ENCODE assay signal across 17 mouse cellular contexts in the genomic region with DNA sequence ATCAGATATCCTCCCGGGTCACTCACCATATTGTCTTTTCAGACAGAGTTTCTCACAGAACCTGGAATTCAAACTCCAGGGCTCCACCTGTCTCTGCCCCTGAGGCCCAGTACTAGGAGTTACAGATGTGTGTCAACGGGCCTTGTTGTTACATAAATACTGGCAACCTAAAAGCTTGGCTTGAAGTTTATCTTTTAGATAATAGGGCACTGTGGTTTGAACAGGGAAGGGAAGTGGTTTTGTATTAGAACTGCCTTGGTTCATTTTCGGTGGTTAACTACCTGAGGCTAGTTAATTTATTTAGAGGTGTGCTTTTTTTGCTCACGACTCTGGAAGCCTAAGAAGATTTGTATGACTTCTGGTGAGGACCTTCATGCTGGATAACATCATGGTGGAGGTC. TPM values are rescaled to one million over a fixed set of nuclear protein-coding genes. Genes with fewer than 3 reads are reported as not detected.
DNase-seq lines count a peak whose midpoint lies in the region; ATAC-seq and TF ChIP-seq lines count a peak whose summit lies in the region.
"Had no signal": no experiment of that assay in that cellular context is flagged by ENCODE, and none has a peak within 500 bp of the region (broad histone marks: within the 10 kb centered on the region; RNA-seq: fewer than 3 reads in every experiment).

No protein-coding gene starts in this region.

- H3K4me1 ChIP-seq in heart, adult 2 months (ENCODE audit: control insufficient read depth, insufficient read depth, low read length): peaks cover 6% of the 10 kb centered on the region; the same call in 1 of the 2 replicates
- peaks cover 19% of the 10 kb centered on the region for H3K4me1 ChIP-seq in kidney, embryonic 14.5 days (ENCODE audit: control insufficient read depth, insufficient read depth, low read length)
- no peaks in the 10 kb centered on the region for H3K4me1 ChIP-seq in thymus, adult 2 months (replicated peaks; ENCODE audit: control insufficient read depth, insufficient read depth, low read length)

- no peaks in the 10 kb centered on the region for H3K79me2 ChIP-seq in heart, adult 2 months (replicated peaks; ENCODE audit: control insufficient read depth, insufficient read depth, low read length)
- H3K79me2 ChIP-seq in macrophage (ENCODE audit: inconsistent target): no peaks in the 10 kb centered on the region

- no peak for TF ChIP-seq EP300 in heart, adult 2 months (IDR thresholded peaks at IDR 0.05; ENCODE audit: insufficient read depth, low read depth, low read length)

- no peak overlapping the region for H3K9ac ChIP-seq in heart, adult 2 months (ENCODE audit: low read depth, low read length)
- H3K9ac ChIP-seq in kidney, embryonic 14.5 days (ENCODE audit: low read depth, low read length): no peak overlapping the region
- H3K9ac ChIP-seq: forebrain, postnatal 0 days had no signal

- H3K27ac ChIP-seq in heart, adult 2 months: peak overlapping the region; percentile 63
- peak overlapping the region; percentile 55; the same call in 1 of the 2 replicates for H3K27ac ChIP-seq in kidney, embryonic 14.5 days (ENCODE audit: low read depth, low read length)
- peak overlapping the region; percentile 80 for H3K27ac ChIP-seq in macrophage
- H3K27ac ChIP-seq in thymus, adult 2 months (ENCODE audit: control insufficient read depth, insufficient read depth, low read length): no peak overlapping the region
- H3K27ac ChIP-seq: layer of hippocampus, adult 2 months had no signal

- intact Hi-C loops in heart, adult 2 months (cut with DNase I): no loop called here

- no peak for ATAC-seq in kidney, embryonic 14.5 days (ENCODE audit: low FRiP score, low TSS enrichment)
- ATAC-seq: forebrain, postnatal 0 days had no signal

- no peak overlapping the region for H3K4me3 ChIP-seq in heart, adult 2 months
- no peak overlapping the region for H3K4me3 ChIP-seq in kidney, embryonic 14.5 days (ENCODE audit: low read length)
- no peak overlapping the region for H3K4me3 ChIP-seq in macrophage (ENCODE audit: inconsistent target)
- no peak overlapping the region for H3K4me3 ChIP-seq in thymus, adult 2 months (ENCODE audit: control insufficient read depth, insufficient read depth, low read length)
- H3K4me3 ChIP-seq: layer of hippocampus, adult 2 months had no signal

- no peak for TF ChIP-seq POLR2A in heart, adult 2 months (IDR thresholded peaks at IDR 0.05; ENCODE audit: insufficient read depth, low read depth, low read length)
- no peak for TF ChIP-seq POLR2A in thymus, adult 2 months (IDR thresholded peaks at IDR 0.05; ENCODE audit: control insufficient read depth, extremely low read depth, insufficient read depth, low read length, poor library complexity)

- no peak for TF ChIP-seq CTCF in heart, adult 2 months (IDR thresholded peaks at IDR 0.05)
- TF ChIP-seq CTCF in thymus, adult 2 months (IDR thresholded peaks at IDR 0.05; ENCODE audit: borderline replicate concordance, control insufficient read depth, extremely low read depth, insufficient read depth, low read length, poor library complexity): no peak

- whole genome bisulfite sequencing in heart, adult 2 months: 24% methylated on average over 4 of the region's 4 CpGs
- 51% methylated on average over 4 of the region's 4 CpGs for WGBS in kidney, embryonic 14.5 days
- 13% methylated on average over 4 of the region's 4 CpGs for WGBS in macrophage (ENCODE audit: missing documents)
- WGBS in thymus, adult 2 months: 2% methylated on average over 4 of the region's 4 CpGs

- no peaks in the 10 kb centered on the region for H3K9me3 ChIP-seq in kidney, embryonic 14.5 days (ENCODE audit: control insufficient read depth, low read length)

- DNase-seq in heart, adult 2 months: no peak
- no peak for DNase-seq in heart, adult 18-20 months
- no peak for DNase-seq in kidney, postnatal 14 days
- DNase-seq in MEL-GATA-1-ER (ENCODE audit: extremely low read depth, low read depth): peak; percentile 11
- no peak for DNase-seq in thymus, adult 2 months
- no peak for DNase-seq in left cerebral cortex, adult 11 months (ENCODE audit: low spot score)
- DNase-seq: cerebellum, adult 11 months; forebrain, postnatal 0 days; gastrocnemius, postnatal 36 days had no signal

- H3K27me3 ChIP-seq in heart, adult 2 months (ENCODE audit: control insufficient read depth, insufficient read depth, low read length): no peaks in the 10 kb centered on the region
- H3K27me3 ChIP-seq in kidney, embryonic 14.5 days (ENCODE audit: control insufficient read depth, insufficient read depth, low read length): no peaks in the 10 kb centered on the region
- no peaks in the 10 kb centered on the region; the same call in 1 of the 2 replicates for H3K27me3 ChIP-seq in thymus, adult 2 months (ENCODE audit: control insufficient read depth, insufficient read depth, low read length)

- no peak overlapping the region; the same call in 1 of the 2 replicates for H3K4me2 ChIP-seq in kidney, embryonic 14.5 days (replicated peaks; ENCODE audit: low read depth, low read length)

- peaks cover 6% of the 10 kb centered on the region for H3K36me3 ChIP-seq in heart, adult 2 months (ENCODE audit: control insufficient read depth, insufficient read depth, low read length)
- no peaks in the 10 kb centered on the region for H3K36me3 ChIP-seq in kidney, embryonic 14.5 days (ENCODE audit: control insufficient read depth, insufficient read depth, low read length)
- H3K36me3 ChIP-seq in macrophage (ENCODE audit: inconsistent target): no peaks in the 10 kb centered on the region
- H3K36me3 ChIP-seq in thymus, adult 2 months (ENCODE audit: control insufficient read depth, insufficient read depth, low read length): no peaks in the 10 kb centered on the region

RNA-seq across cellular contexts. Expression of a gene that starts 13.4 kb away (rescaled TPM):
- 1 to 10 TPM; 2.1 to 3.2 TPM for total RNA-seq in heart, adult 2 months (2021)
- polyA plus RNA-seq in heart, adult 2 months (2012; rRNA removed): 5.8 and 7.0 TPM in 2 replicates
- 1 to 10 TPM; 1.9 to 2.0 TPM for total RNA-seq in heart, adult 18-20 months (2021)
- polyA plus RNA-seq in kidney, embryonic 14.5 days (2014; fragmentation: Nextera tagmentation; extraction: Ambion mirVana): 0.09 and 0.73 TPM in 2 replicates
- not detected for total RNA-seq in macrophage (2018; cell fraction: chromatin; rRNA removed)
- total RNA-seq in macrophage (2018; cell fraction: cytosol; rRNA removed): not detected
- not detected for total RNA-seq in macrophage (2018; cell fraction: nucleus; rRNA removed)
- not detected in 3 replicates for polyA plus RNA-seq in macrophage (2018)
- 3.1 and 5.0 TPM in 2 replicates for polyA plus RNA-seq in thymus, adult 2 months (2012; rRNA removed)
- total RNA-seq: adrenal gland, postnatal 25 days; common myeloid progenitor, adult 5-6 weeks; forebrain, postnatal 0 days; gastrocnemius, postnatal 36 days; layer of hippocampus, adult 2 months had no signal
- polyA plus RNA-seq: forebrain, postnatal 0 days; midbrain, embryonic 14.5 days; neural tube, embryonic 11.5 days had no signal

RNA-seq across cellular contexts. Expression of a gene that starts 30.6 kb away (rescaled TPM):
- not detected for total RNA-seq in heart, adult 2 months (2021)
- polyA plus RNA-seq in heart, adult 2 months (2012; rRNA removed): not detected in 2 replicates
- total RNA-seq in heart, adult 18-20 months (2021): not detected
- polyA plus RNA-seq in kidney, embryonic 14.5 days (2014; fragmentation: Nextera tagmentation; extraction: Ambion mirVana): not detected in 2 replicates
- total RNA-seq in macrophage (2018; cell fraction: chromatin; rRNA removed): not detected
- not detected for total RNA-seq in macrophage (2018; cell fraction: cytosol; rRNA removed)
- not detected for total RNA-seq in macrophage (2018; cell fraction: nucleus; rRNA removed)
- polyA plus RNA-seq in macrophage (2018): not detected in 3 replicates
- polyA plus RNA-seq in thymus, adult 2 months (2012; rRNA removed): not detected in 2 replicates
- total RNA-seq: adrenal gland, postnatal 25 days; common myeloid progenitor, adult 5-6 weeks; forebrain, postnatal 0 days; gastrocnemius, postnatal 36 days; layer of hippocampus, adult 2 months; left cerebral cortex, postnatal 36 days had no signal
- polyA plus RNA-seq: forebrain, postnatal 0 days; midbrain, embryonic 14.5 days; neural tube, embryonic 11.5 days had no signal

RNA-seq across cellular contexts. Expression of a gene that starts 33.4 kb away (rescaled TPM):
- total RNA-seq in heart, adult 2 months (2021): 100 to 1,000 TPM; 103 to 131 TPM
- 97.7 and 101 TPM in 2 replicates for polyA plus RNA-seq in heart, adult 2 months (2012; rRNA removed)
- 100 to 1,000 TPM; 107 to 117 TPM for total RNA-seq in heart, adult 18-20 months (2021)
- 23.3 and 25.3 TPM in 2 replicates for polyA plus RNA-seq in kidney, embryonic 14.5 days (2014; fragmentation: Nextera tagmentation; extraction: Ambion mirVana)
- 100 to 1,000 TPM in 1 of 26 experiments, 10 to 100 TPM in 25; 17.5 to 100 (median 40.7) TPM for total RNA-seq in macrophage (2018; cell fraction: chromatin; rRNA removed)
- total RNA-seq in macrophage (2018; cell fraction: cytosol; rRNA removed): 100 to 1,000 TPM in 13 of 26 experiments, 10 to 100 TPM in 13; 82.1 to 224 (median 125) TPM
- 100 to 1,000 TPM in 13 of 26 experiments, 10 to 100 TPM in 13; 44.6 to 157 (median 101) TPM for total RNA-seq in macrophage (2018; cell fraction: nucleus; rRNA removed)
- polyA plus RNA-seq in macrophage (2018): 119 to 143 TPM (median 138 TPM) in 3 replicates
- polyA plus RNA-seq in thymus, adult 2 months (2012; rRNA removed): 12.3 and 19.7 TPM in 2 replicates

RNA-seq across cellular contexts. Expression of a gene that starts 59.3 kb away (rescaled TPM):
- total RNA-seq in heart, adult 2 months (2021): 1 to 10 TPM; 5.6 to 7.3 TPM
- 7.2 and 15.1 TPM in 2 replicates for polyA plus RNA-seq in heart, adult 2 months (2012; rRNA removed)
- total RNA-seq in heart, adult 18-20 months (2021): 1 to 10 TPM; 4.3 to 6.5 TPM
- 12.7 and 15.6 TPM in 2 replicates for polyA plus RNA-seq in kidney, embryonic 14.5 days (2014; fragmentation: Nextera tagmentation; extraction: Ambion mirVana)
- total RNA-seq in macrophage (2018; cell fraction: chromatin; rRNA removed): 1 to 10 TPM in 1 of 26 experiments, not detected in 25; 1.4 TPM
- not detected for total RNA-seq in macrophage (2018; cell fraction: cytosol; rRNA removed)
- total RNA-seq in macrophage (2018; cell fraction: nucleus; rRNA removed): not detected
- not detected in 3 replicates for polyA plus RNA-seq in macrophage (2018)
- polyA plus RNA-seq in thymus, adult 2 months (2012; rRNA removed): 1.9 and 2.1 TPM in 2 replicates
- total RNA-seq: common myeloid progenitor, adult 5-6 weeks had no signal
